Mouse (Mus musculus): ENCODE measurements around the gene Pam16. TPM values are rescaled to one million over a fixed set of nuclear protein-coding genes. Genes with fewer than 3 reads are reported as not detected.

The Pam16 gene
- total RNA-seq, 2 experiments from 2014 or later = 19.1 to 74.0 TPM

Other genes starting within 250 kb of the Pam16 start
- gene Adcy9, start 204.5 kb downstream of the Pam16 start, total RNA-seq (2015) = 1.1 and 2.7 TPM in 2 replicates
- gene Adcy9, start 204.5 kb downstream of the Pam16 start, total RNA-seq (2017) = 3.7 and 4.7 TPM in 2 replicates
- gene Srl, start 83.2 kb downstream of the Pam16 start, total RNA-seq (2015) = 2.9 and 4.4 TPM in 2 replicates
- gene Srl, start 83.2 kb downstream of the Pam16 start, total RNA-seq (2017) = 13.9 and 18.7 TPM in 2 replicates
- gene Tfap4, start 65.1 kb downstream of the Pam16 start, total RNA-seq (2015) = 37.1 and 41.2 TPM in 2 replicates
- gene Tfap4, start 65.1 kb downstream of the Pam16 start, total RNA-seq (2017) = 42.0 and 53.9 TPM in 2 replicates
- 1.1 and 1.5 TPM in 2 replicates for gene Glis2, start 30.3 kb downstream of the Pam16 start, total RNA-seq (2015)
- gene Glis2, start 30.3 kb downstream of the Pam16 start, total RNA-seq (2017) = 0.64 and 1.1 TPM in 2 replicates
- 0.07 and 0.49 TPM in 2 replicates for gene Vasn, start 15.0 kb upstream of the Pam16 start, total RNA-seq (2015)
- gene Vasn, start 15.0 kb upstream of the Pam16 start, total RNA-seq (2017) = 0.17 and 0.34 TPM in 2 replicates
- gene Dnaja3, start 15.0 kb upstream of the Pam16 start, total RNA-seq (2015) = 24.6 and 26.3 TPM in 2 replicates
- 59.5 and 71.1 TPM in 2 replicates for gene Dnaja3, start 15.0 kb upstream of the Pam16 start, total RNA-seq (2017)
- gene Coro7, start 54.8 kb upstream of the Pam16 start, total RNA-seq (2015) = 62.1 and 67.0 TPM in 2 replicates
- gene Coro7, start 54.8 kb upstream of the Pam16 start, total RNA-seq (2017) = 34.1 and 40.2 TPM in 2 replicates
- gene Nmral1, start 94.4 kb upstream of the Pam16 start, total RNA-seq (2015) = 61.8 and 64.7 TPM in 2 replicates
- gene Nmral1, start 94.4 kb upstream of the Pam16 start, total RNA-seq (2017) = 65.5 and 70.5 TPM in 2 replicates
- 68.6 and 81.1 TPM in 2 replicates for gene Hmox2, start 101.4 kb upstream of the Pam16 start, total RNA-seq (2015)
- 74.7 and 78.8 TPM in 2 replicates for gene Hmox2, start 101.4 kb upstream of the Pam16 start, total RNA-seq (2017)
- gene Cdip1, start 165.3 kb upstream of the Pam16 start, total RNA-seq (2015) = 10.3 and 12.2 TPM in 2 replicates
- 10.7 and 11.5 TPM in 2 replicates for gene Cdip1, start 165.3 kb upstream of the Pam16 start, total RNA-seq (2017)
- not detected in 2 replicates for gene 4930562C15Rik, start 210.4 kb upstream of the Pam16 start, total RNA-seq (2015)
- not detected in 2 replicates for gene 4930562C15Rik, start 210.4 kb upstream of the Pam16 start, total RNA-seq (2017)